Mouse (Mus musculus) embryonic fibroblast, embryonic 13.5 days (primary cell): ENCODE measurements around the gene Slc25a13. TPM values are rescaled to one million over a fixed set of nuclear protein-coding genes. Genes with fewer than 3 reads are reported as not detected.

ENCODE experiments used
- H3K27ac ChIP-seq: 2 replicates; pipeline ENCODE4 v1.5.1; 2012; ENCODE audit warnings: low read length, control low read depth, inconsistent platforms; ENCODE audit not compliant: insufficient read depth
- H3K4me1 ChIP-seq: 2 replicates; pipeline ENCODE4 v1.6.1; 2011; ENCODE audit warnings: low read length; ENCODE audit not compliant: control insufficient read depth, insufficient read depth
- H3K4me3 ChIP-seq: 2 replicates; pipeline ENCODE4 v1.5.1; 2011; ENCODE audit warnings: mild to moderate bottlenecking, control low read depth, low read length; ENCODE audit not compliant: insufficient read depth
- CTCF ChIP-seq: IDR thresholded peaks from 2 replicates; pipeline ENCODE4 v1.5.1; 2011; ENCODE audit warnings: mild to moderate bottlenecking, control low read depth, low read length, moderate library complexity, borderline replicate concordance; ENCODE audit not compliant: insufficient read depth
- POLR2A ChIP-seq: IDR thresholded peaks from 2 replicates; pipeline ENCODE4 v1.6.1; 2011; ENCODE audit warnings: low read depth, mild to moderate bottlenecking, control low read depth, low read length, moderate library complexity
- polyA plus RNA-seq: library from polyadenylated mRNA; stranded (reverse); fragments of >200 nt; gene quantifications from 2 replicates; pipeline ENCODE4 v1.2.4, GENCODE M21; 2011; ENCODE audit warnings: low read depth; ENCODE audit not compliant: missing spikeins, insufficient read length

Slc25a13 gene
- polyA plus RNA-seq, 1 experiment: 9.3 TPM

DNA sequence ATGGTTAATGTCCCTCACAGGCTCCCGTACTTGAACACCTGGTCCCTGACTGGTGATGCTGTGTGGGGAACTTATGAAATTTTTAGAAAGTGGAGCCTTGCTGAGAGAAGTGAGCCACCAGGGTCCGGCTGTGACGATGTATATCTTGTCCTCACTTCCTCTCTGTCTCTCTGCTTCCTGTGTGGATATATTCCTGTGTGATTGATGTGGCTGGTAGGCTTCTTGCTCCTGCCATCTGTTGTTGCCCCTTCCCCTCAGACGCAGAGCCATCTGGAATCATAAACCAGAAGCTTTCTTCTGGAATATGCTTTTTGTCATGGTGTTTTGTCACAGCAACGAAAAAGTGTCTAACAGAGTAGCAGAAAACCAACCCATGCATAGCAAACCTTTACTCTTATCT, 84.9 kb downstream of the Slc25a13 start:
- Histone ChIP-seq H3K4me1 (no peaks in the 10 kb centered on the region), H3K27ac (no peak overlapping the region), H3K4me3 (no peak overlapping the region)
- TF ChIP-seq POLR2A: no peak
- TF ChIP-seq CTCF: no peak

DNA sequence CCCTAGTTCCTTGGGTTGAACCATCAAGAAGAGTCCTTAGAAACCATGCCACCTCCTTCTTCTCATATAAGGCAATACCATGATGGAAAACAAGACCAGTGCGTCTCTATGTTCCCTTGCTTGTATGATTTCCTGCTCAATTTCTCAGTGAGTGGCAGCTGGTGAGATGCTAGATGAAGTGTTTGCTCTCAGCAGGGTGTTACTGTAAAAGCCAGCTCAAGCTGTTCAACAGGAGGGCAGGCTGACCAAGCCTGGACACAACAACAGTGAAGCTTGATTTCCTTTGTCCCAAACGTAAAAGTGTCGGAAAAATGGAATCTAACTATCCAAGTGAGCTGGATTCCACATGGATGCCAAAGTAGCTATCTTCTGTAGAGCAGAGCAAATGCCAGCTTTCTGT, 91.4 kb downstream of the Slc25a13 start:
- Histone ChIP-seq H3K27ac (no peak overlapping the region), H3K4me1 (no peaks in the 10 kb centered on the region), H3K4me3 (no peak overlapping the region)
- TF ChIP-seq CTCF: no peak
- no peak for TF ChIP-seq POLR2A

DNA sequence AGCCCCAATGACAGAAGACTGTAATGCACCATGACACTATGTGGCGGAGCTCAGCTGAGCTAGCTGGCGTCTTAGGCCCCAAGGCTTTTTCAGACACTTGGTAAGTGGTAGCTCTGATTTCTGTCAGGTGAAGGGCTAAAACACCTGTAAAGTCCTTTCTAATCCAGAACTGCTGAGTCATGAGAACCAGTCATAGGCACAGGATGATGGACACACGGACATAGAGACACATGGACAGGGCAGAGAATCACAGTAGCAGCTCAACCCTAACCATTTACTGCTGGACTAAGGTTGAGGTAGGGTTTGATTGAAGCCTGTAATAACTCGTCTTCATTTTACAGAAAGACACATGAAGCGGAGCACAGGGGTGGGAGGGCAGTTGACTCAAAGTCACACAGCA, 95.1 kb downstream of the Slc25a13 start:
- TF ChIP-seq CTCF: no peak
- TF ChIP-seq POLR2A: no peak
- no peak overlapping the region for H3K4me3 ChIP-seq
- H3K4me1 ChIP-seq: no peaks in the 10 kb centered on the region
- H3K27ac ChIP-seq: no peak overlapping the region

DNA sequence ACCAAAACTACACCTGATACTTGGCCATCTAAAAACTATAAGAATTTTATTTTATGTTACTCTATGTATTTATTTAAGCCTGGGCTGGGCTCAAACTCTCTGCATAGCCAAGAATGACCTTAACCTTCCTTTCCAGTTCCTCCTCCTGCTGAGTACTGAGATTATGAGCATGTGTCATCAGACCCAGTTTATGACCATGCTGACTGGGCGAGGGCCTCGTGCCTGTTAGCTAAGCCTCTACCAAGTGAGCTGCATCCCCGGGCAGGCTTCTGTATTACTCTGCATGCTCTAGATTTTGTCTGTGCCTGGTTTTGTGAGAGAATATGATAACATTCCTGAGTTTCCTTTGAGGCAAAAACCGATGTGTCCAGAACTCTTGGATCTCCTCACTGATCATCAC, 96.1 kb downstream of the Slc25a13 start:
- Histone ChIP-seq H3K27ac (no peak overlapping the region), H3K4me3 (no peak overlapping the region), H3K4me1 (peaks cover 3% of the 10 kb centered on the region; the same call in 1 of the 2 replicates)
- TF ChIP-seq POLR2A: no peak
- no peak for TF ChIP-seq CTCF

DNA sequence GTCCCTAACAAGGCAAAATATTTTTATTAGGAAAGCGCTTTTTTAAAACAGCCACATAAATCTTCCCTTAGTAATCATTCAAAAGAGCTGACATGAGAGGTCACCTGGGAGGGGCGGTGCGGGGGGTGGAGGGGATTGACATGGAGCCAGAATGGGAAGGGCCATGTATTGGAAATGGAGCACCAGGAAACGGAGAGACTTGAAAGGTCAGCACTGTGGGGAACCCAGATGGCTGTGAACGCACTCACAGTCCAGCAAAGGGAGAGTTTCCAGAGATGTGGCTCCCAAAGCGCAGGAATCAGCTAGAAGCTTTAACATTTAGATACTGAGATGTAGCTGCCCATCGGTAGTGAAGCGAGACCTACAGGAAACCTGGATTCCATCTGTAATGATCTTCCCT, 101.2 kb downstream of the Slc25a13 start:
- H3K27ac ChIP-seq: no peak overlapping the region

DNA sequence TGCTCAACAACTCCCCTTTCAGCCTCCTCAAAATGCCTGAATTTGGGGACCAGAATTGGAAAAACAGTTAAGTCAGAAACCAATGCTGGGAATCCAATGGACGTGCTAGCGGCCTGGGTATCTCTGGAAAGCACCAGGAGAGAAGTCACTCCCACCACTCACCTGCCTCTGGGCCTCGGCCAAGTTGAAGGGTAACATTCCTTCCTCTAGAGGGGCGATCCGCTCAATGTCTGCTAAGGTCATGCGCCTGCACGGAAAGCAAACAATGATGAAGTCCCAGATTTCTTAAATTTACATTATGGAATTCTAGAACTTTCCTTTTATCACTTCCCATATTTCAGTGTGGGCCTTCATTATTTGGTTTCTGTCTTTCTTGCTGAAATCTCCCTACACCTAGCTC, 103.2 kb downstream of the Slc25a13 start:
- TF ChIP-seq CTCF (no peak), POLR2A (no peak)
- Histone ChIP-seq H3K4me1 (peaks cover 18% of the 10 kb centered on the region), H3K27ac (peak overlapping the region; percentile 43), H3K4me3 (no peak overlapping the region)

More for the DNA sequence above, 101.2 kb downstream of the Slc25a13 start:
- Histone ChIP-seq H3K4me3 (no peak overlapping the region), H3K4me1 (peaks cover 18% of the 10 kb centered on the region)
- TF ChIP-seq CTCF: no peak
- no peak for TF ChIP-seq POLR2A

DNA sequence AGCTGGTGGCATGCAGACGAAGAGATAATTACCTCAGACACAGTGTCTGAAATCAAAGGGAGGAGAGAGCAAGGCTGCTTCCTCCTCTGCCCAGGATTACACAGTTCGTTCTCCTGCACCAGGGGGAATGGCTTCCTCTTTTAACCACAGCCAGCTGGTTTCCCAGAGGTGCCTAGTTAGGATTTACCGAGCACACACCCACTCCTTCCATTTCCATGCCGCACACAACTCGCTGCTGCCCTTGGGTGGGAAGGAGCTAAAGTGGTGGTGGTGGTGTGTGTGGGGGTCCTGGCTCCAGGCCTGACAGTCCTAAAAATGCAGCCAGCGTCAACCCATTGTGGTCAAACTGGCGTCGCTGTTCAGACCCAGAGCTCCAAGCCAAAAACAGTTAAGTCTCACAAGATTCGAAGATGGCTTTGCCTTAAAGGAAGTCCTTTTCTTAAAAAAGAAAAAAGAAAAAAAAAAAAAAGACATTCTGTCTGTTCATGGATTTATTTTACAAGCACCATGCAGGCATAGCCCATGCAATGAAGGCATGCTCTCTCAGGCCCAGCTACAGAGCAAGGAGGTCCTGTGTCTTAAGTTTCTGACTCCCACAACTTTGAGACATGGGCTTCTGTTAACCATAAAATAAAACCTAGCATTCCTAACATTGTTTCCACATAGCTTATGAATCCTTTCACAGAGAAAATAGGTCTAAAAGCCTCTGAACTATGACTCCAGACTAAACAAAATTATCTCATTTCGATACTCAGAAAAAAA, 104.0 kb downstream of the Slc25a13 start:
- TF ChIP-seq POLR2A (no peak), CTCF (no peak)
- peaks cover 18% of the 10 kb centered on the region for H3K4me1 ChIP-seq
- H3K27ac ChIP-seq: peak overlapping the region; percentile 43
- H3K4me3 ChIP-seq: no peak overlapping the region

DNA sequence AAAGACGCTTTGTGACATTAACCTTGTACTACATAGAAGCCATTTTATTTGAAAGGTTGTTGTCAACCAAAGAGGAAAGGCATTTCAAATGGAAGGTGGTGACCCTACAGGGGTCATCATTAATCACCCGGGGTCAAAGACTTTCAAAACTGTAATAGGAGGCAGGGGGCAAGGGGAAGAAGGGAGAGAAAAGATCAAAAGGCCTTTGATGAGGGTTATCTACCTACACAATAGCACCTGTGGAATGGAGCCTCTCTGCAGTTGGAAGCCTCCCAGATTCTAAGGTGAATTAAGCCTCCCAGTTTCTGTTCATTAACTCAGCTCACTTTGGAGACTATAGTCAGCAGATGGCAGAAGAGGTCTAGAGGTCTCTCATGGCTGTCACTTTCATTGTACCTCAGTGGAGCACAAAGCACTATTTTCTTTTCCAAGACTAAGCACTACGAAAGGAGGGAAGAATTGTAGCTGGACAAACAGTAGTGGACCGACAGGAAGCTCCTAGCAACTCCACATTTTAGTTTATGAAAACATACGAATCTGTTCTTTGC, 109.5 kb downstream of the Slc25a13 start:
- H3K4me1 ChIP-seq: peaks cover 3% of the 10 kb centered on the region; the same call in 1 of the 2 replicates
- TF ChIP-seq CTCF: no peak
- TF ChIP-seq POLR2A: no peak
- H3K4me3 ChIP-seq: no peak overlapping the region
- H3K27ac ChIP-seq: no peak overlapping the region

DNA sequence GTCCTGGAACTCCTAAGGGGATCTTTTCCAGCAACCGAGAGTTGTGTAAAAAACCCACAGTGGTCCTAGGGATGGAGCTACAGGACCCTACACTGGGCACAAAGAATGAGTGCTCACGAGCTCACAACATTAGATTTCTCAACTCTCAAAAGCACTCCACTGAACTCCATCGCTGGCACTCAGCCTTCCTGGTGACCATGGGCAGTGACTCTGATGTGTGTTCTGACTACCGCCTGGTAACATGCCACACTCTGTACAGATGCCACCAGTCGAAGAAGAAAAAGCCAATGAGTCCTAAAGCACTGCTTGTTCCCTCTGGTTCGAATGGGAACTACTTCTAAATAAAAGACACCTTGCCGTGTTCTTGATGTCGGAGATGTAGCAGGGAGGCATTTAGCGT, 111.4 kb downstream of the Slc25a13 start:
- Histone ChIP-seq H3K4me3 (no peak overlapping the region), H3K4me1 (no peaks in the 10 kb centered on the region), H3K27ac (no peak overlapping the region)
- TF ChIP-seq CTCF: no peak
- TF ChIP-seq POLR2A: no peak

DNA sequence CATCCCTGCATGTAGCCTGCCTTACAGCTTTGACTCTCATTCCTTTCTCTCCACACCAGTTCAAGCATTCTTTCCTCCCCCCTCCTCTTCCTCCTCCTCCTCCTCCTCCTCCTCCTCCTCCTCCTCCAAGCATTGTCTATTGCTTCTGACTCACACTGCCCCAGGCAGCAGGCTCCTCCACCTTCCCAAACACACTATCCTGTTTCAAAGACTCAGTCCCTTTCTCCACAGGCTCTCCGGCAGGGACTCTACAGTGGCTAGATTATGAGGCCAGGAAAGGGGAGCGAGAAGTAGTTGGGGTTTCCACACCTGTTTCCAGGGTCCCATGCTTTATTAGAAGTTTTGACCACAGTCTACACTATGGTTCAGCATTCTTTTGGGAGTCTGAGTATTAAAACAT, 113.5 kb downstream of the Slc25a13 start:
- Histone ChIP-seq H3K4me1 (no peaks in the 10 kb centered on the region), H3K4me3 (no peak overlapping the region), H3K27ac (no peak overlapping the region)
- TF ChIP-seq CTCF (no peak), POLR2A (no peak)

DNA sequence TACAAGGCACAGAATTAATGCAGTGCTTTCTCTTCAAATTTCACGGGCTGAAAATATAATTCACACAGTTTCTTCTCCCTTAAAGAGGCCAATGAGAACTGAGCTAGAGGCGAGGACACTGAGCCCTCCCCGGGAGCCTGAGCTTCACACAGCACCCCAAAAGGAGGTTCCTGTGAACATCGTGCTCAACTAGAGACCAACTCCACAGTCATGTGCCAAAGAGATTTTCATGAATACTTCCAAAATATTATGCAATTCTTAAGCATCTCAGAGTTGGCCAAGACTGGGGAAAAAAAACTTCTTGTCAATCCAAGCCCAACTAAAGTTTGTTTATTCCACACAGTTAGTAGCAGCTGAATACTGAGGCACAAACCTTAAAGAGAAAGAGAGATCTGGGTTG, 115.4 kb downstream of the Slc25a13 start:
- Histone ChIP-seq H3K27ac (no peak overlapping the region), H3K4me1 (no peaks in the 10 kb centered on the region), H3K4me3 (no peak overlapping the region)
- no peak for TF ChIP-seq POLR2A
- no peak for TF ChIP-seq CTCF
